Mouse (Mus musculus): ENCODE measurements at regions not wholly inside any gene's neighbourhood (a gene's known extent, or its start where the extent isn't known, plus 50 kb on each side); places are given as distances from the start of the nearest gene placed in this dataset.

DNA sequence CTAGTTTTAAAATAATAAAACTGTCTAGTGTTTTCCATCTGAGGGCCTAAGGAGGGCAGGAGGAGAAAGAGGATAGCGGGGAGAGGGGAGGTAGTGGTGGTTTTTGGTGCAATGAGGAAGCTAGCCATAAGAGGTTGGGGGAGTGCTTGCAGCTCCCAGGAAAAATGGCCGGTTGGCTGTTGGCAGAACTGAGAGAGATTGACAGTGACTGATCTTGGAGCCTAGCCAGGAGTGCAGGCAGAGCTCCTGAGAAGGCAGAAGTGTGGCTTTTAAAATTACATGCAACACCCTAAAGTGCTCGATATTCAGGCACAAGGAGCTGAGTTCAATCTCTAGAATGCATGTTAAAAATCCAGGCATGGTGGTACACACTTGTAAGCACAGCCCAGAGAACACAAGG, 938.3 kb upstream of the 2610301B20Rik start:
- DNase-seq: no peak

DNA sequence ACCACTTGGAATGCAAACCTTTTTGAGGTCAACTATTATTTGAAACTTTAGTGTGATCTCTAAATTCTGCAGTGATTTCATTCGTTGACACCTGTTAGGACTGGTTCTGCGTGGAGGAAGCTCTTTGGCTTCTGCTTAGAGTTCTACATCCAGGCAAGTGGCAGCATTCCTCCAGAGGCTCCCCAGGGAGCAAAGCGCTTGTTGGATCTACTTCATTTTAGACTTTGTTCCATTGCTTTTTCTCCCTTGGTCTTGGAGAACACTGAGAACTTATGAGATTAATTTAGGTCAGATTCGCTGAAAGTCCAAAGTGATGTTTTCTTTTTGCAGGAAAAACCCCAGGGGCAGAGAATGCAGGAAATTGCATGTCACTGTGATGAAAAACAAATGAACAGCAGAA, 922.9 kb upstream of the 2610301B20Rik start:
- DNase-seq: no peak

DNA sequence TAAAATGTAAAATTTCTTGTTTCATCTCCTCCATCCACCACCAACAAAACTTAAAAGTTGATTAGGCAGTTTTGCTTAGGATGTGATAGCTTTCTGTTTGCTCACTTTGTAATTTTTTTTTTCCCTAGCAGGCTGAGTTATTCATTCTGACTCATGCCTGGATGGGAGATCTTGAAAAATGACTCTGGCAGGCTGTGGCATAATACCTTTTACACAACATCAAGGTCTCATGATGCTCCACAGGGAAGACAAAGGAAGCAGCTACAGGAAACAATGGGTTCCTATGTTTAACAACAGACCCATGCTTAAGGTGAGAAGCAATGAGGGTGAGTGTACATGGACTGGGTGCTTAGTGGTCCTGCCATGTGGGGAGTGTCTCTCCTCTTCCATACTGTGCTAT, 899.7 kb upstream of the 2610301B20Rik start:
- no peak for DNase-seq

DNA sequence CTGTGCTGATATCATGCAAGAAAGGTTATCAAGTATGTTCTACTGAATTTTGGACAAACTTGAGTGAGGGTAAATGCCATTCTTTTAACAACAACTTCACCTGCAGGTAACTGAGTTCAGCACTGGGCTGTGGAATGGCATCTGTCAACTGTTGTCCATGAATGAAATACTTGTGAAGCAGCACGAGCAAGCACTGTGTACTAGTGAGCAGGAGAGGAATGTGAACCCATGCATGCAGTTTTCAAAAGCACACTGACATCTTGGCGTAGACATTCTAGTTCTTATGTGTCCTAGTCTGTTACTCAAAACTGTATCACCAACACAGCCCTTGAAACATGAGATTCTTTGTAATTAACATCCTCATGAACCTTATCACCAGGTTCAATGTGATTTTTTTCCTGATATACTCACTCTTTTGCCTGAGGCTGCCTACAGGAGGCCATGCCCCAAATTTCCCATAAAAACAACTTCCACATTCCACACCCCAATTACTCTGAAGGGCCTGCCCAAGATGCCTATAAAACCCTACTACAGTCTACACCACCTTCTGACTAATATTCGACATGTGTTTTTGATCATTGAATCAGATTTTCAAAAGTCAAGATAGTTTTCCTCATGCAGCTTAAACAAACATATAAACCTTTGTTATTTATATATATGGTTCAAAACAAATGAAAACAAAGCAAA, 892.8 kb upstream of the 2610301B20Rik start:
- DNase-seq: no peak

DNA sequence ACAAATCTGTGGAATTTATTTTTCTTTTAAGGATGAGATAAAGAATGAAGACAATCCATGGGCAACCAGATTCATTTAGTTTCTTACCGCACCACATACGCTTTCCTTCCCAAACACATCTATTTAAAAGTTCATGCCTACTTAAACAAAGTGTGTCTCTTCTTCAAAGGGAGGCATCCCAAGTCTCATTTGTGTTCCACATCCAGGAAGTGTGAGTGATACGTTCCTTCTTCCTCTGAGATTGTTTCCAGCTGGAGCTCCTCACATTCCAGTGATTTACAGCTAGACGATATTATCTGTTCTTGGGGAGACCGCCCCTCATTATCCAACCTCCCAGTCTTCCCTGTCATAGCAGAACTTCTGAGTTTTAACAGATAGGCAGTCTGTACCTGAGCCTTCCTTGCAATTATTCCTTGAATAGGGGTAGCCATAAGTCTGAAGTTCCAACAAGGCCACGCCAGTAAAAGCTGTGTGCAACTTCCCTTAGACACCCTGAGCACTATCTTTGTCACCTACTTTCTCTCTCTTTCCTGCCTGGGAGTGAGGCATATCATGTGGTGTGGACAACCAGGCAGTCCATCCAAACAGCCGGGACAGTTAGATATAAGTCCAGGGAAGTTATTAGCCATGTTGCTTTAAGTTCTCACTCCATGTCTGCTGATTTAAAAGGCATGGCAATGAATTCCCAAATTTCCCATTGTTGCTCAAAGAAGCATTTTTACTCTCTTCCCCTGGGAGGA, 891.3 kb upstream of the 2610301B20Rik start:
- DNase-seq: no peak

DNA sequence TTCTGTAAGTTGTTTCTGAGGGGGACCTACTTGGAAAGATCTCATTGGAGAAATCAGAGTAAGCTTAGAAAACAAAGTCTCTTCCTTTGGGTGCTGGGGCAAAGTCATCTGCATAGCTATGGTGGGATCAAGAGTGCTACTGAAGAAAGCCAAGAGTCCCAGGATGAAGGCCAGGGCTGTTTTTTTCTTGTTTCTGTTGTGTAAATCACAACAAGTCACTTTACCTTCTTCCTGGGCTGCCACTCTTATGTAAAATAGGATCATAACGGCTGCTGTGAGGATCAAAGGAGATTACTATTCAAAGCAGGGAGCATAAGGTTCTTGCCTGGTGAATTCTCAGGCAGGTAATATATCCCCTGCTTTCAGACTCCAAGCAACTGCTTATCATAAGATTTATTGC, 880.4 kb upstream of the 2610301B20Rik start:
- DNase-seq: no peak

DNA sequence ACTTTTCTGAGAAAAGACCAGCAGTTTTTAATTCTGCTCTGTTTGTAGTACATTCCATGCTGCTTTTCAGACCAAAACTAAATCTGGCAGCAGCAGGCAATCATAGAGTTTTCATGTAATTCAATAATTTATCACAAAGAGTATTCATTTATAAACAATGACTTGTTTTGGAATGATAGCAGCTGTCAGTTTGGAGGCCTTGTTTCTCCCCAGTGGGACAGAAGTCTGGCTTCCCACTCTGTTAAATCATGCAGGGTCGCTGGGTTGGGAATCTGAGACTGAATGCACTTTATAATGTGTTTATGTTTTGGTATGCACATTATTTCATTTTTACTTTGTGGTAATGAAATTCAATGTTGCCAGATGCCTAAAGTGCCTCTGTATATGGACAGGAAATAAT, 879.8 kb upstream of the 2610301B20Rik start:
- no peak for DNase-seq

DNA sequence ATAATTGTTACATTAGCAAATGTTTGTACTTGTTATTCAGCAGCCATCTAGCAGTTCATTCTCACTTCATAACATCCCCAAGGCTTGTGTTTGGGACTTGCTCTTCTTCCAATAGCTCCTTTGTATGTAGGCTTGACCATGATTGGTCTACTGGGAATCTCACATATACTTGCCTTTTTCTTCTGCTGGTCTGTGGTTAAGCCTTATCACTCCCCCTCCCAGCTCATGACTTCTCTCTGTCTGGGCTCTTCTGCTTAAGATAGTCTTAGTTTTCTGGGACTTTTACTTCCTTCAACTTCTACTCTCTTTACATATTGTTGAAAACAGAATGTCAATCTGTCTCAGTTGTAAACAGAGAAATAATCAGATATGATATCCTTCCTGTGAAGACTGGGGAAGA, 844.0 kb upstream of the 2610301B20Rik start:
- no peak for DNase-seq

DNA sequence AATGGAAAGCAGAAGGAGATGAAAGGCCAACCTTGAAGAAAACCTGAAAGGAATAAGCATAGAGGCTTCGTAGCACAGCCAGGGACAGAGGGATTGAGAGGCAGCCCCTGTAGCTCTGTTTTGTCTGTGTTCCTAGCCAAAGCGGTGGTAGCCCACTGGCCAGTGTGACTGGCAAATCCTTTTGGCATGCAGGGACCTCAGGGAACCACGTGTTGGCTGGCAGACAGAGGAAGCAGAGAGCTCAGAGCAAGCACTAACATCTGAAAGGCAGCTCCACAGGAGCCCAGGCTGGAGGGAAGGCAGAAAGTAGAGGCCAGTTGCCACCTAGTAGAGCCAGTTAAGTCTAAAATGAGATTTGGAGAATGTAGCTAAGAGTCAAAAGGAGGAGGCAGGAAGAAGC, 842.5 kb upstream of the 2610301B20Rik start:
- no peak for DNase-seq

DNA sequence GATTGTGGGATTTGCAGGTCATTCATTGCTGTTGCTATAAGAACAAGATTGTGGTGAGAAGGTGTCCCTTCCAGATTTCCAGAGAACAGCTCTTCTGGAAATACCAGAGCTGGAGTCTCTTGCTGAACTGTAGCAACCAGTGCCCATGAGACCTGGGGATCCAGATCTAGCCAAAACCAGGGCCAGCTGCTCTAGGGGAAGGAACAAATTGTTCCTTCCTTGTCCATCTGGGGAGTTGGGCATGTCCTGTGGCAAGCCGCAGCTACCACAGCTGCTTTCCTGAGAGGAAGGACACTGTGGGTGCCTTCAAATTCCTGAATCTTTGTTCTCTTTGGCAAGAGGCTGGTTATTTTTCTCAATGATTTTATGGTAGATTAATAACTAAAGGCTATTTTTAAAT, 839.0 kb upstream of the 2610301B20Rik start:
- no peak for DNase-seq

DNA sequence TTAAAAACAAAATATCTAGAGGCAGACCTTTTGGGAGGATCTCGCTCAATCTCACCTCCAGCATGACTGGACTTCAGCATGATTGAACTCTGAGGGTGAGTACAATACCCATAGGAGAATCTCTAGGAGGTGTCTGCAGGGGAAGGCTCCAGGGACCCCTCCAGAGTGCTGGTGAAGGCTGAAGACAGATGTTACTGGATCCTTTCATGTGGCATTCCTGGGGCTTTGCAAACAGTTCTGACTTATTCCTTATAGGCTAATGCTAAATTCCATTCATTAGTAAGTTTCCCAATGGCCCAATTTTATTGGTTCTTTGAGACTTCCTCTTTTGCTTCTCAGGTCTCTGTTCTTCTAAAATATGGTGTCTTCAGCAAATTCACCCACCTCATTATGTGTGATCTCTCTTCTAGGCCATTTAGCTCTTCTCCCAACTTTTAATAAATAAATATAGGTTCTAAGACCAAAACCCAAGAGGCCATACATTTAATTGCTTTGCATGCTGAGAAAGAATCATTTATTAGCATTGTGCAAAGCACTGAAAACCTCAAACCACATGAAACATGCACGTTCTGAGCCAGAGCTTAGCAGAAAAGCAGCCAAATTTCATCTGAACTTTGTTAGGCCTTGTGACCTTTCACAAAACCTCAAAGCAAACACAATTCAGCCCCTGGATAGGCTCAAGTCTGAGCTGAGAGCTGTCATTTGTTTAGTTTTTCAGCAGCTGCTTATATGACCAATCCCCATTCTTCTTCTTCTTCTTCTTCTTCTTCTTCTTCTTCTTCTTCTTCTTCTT, 832.8 kb upstream of the 2610301B20Rik start:
- no peak for DNase-seq

DNA sequence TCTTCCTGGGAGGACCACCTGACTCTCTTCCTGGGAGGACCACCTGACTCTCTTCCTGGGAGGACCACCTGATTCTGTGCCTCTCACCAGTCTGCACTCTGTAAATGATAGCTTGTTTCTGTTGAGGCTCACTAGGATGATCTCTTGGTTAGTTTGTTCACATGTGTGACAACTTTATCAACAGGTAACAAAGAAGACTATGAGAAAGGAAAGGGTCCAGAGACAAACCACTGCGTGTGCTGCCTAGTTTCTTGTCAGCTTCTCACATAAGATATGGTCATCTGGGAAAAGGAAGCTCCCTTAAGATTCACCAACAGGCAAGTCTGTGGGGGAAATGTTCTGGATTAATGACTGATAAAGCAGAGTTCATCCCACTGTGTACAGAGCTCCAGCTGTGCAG, 825.5 kb upstream of the 2610301B20Rik start:
- DNase-seq: no peak

DNA sequence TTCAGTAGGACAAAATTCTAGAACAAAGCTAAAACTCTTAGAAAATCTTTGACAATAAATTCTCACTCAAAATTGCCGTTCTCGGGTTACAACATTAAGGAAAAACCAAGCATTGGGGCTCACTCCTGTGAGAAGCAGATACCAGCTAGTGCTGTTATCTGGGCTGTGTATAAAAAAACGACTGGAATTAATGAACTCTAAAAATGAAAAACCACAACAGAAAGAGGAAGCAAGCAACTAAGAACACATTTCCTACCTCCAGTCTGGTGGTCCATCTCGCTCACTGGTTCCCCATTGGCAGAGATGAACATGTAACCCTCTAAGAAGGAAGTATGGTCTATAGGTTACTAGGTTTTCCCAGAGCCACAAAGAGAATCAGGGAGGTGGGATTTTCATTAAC, 824.9 kb upstream of the 2610301B20Rik start:
- DNase-seq: no peak

DNA sequence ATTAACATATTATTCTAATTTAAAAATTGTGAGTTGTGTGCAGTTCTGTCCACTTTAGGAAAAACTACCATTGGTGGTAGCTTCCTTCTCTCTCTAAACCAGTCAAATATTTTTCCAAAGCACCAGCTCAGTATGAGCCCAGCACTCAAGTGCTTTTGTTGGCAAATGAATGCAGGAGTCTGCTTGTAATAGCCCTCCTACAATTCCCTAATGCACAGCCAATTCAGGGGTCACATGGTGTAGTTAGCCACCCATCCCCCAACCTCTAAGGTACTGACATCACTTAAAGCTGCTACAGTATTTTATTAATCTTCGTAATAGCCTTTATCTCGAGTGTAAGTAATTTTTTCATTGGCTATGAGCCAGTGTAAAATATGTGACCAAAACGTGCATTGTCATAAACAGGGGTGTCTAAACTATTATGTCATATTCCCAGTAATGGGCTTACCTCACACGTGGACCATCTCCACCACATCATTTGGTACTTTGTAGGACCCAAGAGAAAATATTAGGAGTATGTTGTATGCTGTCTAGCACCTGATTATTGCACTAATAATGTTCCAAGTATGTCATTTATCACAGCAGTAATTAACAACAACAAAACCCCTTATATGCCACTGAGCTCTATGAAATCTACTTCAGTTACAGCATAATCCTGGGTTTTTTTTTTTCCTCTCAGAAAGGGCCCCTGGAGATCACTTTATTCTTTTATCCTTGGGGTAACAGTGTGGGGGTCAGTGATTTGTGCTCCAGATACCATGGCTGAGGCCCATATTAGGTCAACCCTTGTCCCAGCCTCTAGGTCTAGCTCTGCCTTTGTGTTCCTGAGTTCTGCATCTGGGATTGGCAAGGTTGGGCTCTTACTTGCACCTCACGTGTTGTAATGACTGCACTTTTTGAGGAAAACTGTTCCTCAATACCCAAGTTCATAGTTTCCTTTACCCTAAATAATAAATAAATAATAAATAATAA, 822.7 kb upstream of the 2610301B20Rik start:
- DNase-seq: no peak

DNA sequence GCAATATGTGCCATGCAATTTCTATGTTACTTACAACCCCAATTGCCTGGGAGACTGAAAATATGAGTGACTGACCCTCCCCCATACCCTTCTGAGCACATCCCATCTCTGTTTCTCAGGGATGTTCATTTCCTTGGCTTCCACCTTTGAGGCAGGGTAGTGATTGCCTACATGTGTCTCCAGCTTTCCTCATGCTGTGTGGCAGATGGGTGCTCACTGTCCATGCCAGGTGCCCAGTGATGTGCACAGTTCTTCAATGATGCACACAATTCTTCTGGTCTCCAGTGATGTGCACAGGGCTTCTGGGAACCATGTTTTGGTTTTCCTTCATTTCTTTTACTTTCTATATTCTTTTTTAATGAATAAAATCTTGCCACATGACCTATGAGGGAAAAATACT, 821.4 kb upstream of the 2610301B20Rik start:
- no peak for DNase-seq

DNA sequence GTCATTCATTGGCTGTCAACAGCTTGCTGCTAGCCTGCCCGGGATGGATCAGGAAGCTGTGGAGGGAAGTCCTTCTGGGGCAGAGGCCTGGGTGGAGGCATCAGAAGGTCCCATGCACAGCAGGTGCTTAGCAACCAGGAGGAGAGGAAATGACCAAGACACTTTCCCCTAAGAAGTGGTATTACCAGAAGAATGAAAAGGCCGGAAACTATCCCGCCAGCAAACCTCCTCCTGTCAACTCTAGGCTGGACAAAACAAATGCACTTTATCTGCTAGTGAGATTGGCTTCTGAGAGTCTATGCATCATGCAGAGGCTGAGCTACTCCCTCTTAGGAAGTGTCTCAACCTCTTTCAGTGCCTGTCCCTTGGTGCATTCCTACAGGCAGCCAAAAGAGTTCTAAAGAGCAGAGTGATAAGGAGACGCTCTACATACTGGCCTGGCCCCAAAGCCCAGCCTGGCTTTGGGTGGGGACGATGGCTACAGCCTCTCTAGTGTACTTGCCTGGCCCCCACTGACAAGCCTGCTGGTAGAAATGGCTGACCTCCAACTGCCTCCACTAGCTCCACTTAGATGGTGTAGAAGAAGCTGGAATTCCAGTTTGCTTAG, 801.7 kb upstream of the 2610301B20Rik start:
- no peak for DNase-seq

DNA sequence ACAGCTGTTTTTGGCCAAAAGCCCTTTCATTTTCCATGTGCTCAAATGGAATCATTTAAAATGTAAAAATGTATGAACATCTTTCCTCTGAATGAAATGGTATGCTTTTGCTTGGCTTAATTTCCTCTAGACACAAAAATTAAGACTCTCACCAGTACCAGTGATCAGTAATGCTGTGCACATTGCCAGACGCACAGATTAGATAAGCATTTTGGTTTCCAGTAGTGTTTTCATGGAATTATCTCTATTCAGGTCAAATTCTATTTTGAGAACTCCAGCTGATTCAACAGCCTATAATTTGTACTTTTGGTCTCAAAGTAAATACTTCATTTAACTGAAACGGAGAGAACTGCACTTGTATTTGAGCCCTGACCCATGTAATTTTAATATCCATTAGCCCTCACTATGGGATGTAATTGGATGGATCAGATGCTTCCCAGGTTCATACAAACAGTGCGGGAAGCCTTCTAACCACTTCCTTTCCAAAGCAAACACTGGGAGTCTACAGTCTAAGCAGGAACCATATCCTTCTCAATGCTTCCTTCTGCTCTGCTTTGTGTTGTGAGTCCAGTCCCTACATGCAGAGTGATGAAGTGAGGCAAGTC, 794.6 kb upstream of the 2610301B20Rik start:
- DNase-seq: no peak

DNA sequence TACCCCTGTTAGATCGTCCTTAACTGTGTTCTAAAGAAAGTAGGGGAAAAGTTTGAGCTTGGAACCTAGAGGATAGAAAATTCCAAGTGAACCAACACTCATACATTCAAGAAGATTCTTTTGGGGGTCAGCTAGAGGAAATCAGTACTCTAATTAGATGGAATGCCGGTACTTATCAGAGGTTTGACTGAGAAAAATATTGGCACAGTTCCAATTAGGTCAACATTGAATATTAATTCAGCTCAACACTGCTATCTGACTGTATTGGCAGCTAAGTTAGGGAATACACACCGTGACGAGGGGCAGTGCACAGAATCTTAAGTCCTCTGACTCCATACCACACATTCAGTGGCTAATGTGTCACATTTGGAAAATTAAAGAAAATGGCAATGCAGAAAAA, 759.5 kb upstream of the 2610301B20Rik start:
- DNase-seq: no peak

DNA sequence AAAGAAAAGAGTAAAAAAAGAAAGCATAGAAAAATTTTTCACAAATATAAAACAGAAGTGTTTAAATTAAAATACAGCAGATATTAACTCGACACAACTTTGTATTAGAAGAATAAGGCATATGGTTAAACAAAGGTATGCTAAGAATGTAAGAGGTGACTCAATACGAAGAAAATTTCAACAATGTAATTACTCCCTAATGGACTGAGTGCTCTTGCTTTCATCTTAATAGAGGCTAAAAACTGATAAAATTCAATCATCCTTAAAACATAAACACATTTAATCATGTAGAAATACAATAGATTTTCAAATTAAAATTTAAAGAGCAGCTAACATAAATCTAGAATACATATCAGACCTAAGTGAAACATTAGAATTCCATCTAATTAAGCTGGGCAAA, 756.3 kb upstream of the 2610301B20Rik start:
- no peak for DNase-seq

DNA sequence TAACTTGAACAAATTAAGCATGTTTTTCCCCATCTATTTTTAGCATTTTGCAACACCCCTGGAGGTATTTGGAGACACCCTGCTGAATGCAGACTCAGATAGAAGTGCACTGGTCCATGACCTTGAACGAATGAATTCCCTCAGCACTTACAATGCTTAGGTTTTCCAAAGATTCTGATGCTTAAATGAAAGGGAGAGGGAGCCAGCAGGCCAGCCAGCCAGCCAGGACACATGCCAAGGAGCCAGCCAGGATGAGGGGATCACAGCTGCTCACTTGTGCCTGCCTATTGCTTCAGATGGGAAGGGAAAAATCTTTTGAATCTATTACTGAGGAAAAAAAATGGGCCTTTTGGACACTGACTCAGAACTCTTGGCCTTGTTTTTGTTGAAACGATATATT, 750.0 kb upstream of the 2610301B20Rik start:
- DNase-seq: no peak

DNA sequence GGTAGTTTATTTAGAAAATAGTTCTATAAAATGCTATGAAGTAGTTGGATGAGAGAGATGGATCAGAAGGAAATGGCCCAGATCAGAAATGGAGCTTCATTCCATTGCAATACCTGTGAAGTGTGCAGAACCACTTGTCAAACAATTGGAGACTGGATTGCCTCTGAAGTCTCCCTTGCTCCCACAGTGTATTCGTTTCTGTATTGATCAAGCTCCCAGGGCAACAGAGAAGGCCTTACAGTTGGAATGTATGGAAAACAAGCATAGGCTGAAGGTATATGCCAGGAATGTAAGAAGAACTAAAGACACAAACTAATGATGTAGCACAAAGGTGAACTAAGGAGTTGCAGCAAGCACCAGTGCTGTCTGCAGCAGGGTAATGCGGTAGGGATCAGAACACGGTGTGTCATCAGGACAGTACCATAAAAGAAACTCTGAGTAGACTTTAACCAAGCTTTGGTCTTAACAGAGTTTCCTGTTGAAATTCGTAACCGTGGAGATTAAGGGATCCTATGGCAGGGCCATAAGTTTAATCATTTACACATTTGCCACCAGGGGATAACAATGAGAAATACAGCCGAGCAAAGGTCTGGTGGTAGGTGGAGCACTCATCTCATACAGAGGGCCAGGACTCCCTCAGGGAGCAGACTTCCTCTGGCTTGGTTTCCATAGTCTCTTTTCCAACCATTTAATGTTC, 732.9 kb upstream of the 2610301B20Rik start:
- no peak for DNase-seq

Measured in thymus, postnatal 25 days (tissue).